Mouse (Mus musculus) embryonic facial prominence, embryonic 10.5 days (tissue): ENCODE results near the gene D630036H23Rik. TPM values are rescaled to one million over a fixed set of nuclear protein-coding genes. Genes with fewer than 3 reads are reported as not detected.
"Not testable (repeated sequence)": the region's sequence is repeated elsewhere in the genome, so short reads cannot be mapped to it uniquely, and the experiment has no call there.

ENCODE experiments used
- DNase-seq: peaks from one replicate; pipeline ENCODE4 v3.0.0-alpha.2; 2017; ENCODE audit warnings: low spot score
- H3K27ac ChIP-seq: fragments of 300-500 bp; sonication (generic); replicated peaks from 2 replicates; pipeline ENCODE4 v1.5.1; 2016; ENCODE audit warnings: mild to moderate bottlenecking
- H3K27me3 ChIP-seq: fragments of 300-500 bp; sonication (generic); replicated peaks from 2 replicates; pipeline ENCODE4 v1.6.1; 2016; ENCODE audit warnings: low read depth, mild to moderate bottlenecking; ENCODE audit not compliant: poor library complexity, severe bottlenecking
- H3K36me3 ChIP-seq: fragments of 300-500 bp; sonication (generic); replicated peaks from 2 replicates; pipeline ENCODE4 v1.6.1; 2016; ENCODE audit warnings: mild to moderate bottlenecking, moderate library complexity
- H3K4me1 ChIP-seq: fragments of 300-500 bp; sonication (generic); 2 replicates; pipeline ENCODE4 v1.6.1; 2016
- H3K4me3 ChIP-seq: fragments of 300-500 bp; sonication (generic); 2 replicates; pipeline ENCODE4 v1.5.1; 2016; ENCODE audit warnings: mild to moderate bottlenecking, moderate library complexity
- H3K9me3 ChIP-seq: fragments of 300-500 bp; sonication (generic); 2 replicates; pipeline ENCODE4 v1.6.1; 2016; ENCODE audit warnings: mild to moderate bottlenecking
- whole genome bisulfite sequencing: fragments of 180-500 bp; shearing (Covaris S2); methylation state at CpG from one replicate; pipeline ENCODE4 v1.1.7; 2016; 5-methylcytosine and 5-hydroxymethylcytosine counted together
- polyA plus RNA-seq: library from polyadenylated mRNA; unstranded; fragments of >200 nt; fragmentation: Nextera tagmentation; extraction: Ambion mirVana; gene quantifications from 2 replicates; pipeline ENCODE4 v1.2.1, GENCODE M21; 2016

Gene D630036H23Rik
- polyA plus RNA-seq: 0.64 and 0.68 TPM in 2 replicates

- peaks cover 42% of the 10 kb centered on the region for H3K4me1 ChIP-seq
- H3K36me3 ChIP-seq: no peaks in the 10 kb centered on the region
- peak; percentile 86 for DNase-seq
- H3K27ac ChIP-seq: peak within 1 kb of the TSS; percentile 99
- no peaks in the 10 kb centered on the region for H3K27me3 ChIP-seq
- WGBS: under 1% methylated on average over 64 of the region's 64 CpGs
- H3K4me3 ChIP-seq: peak within 1 kb of the TSS; percentile 80
- H3K9me3 ChIP-seq: no peaks in the 10 kb centered on the region
Measured at GRCm38 (mm10) chr12:36381441-36382340, at the start of gene D630036H23Rik, which contains the start of gene Ispd. Gene D630036H23Rik, minus strand, starts transcription at chr12:36382181. Gene Ispd, plus strand, starts transcription at chr12:36381450.

- H3K4me1 ChIP-seq: peaks cover 21% of the 10 kb centered on the region
- H3K9me3 ChIP-seq: no peaks in the 10 kb centered on the region
- H3K4me3 ChIP-seq: no peak overlapping the region
- WGBS: 51% methylated on average over 15 of the region's 15 CpGs
- DNase-seq: peak; percentile 44
- H3K27me3 ChIP-seq: no peaks in the 10 kb centered on the region
- H3K27ac ChIP-seq: no peak overlapping the region
- no peaks in the 10 kb centered on the region for H3K36me3 ChIP-seq
Measured at GRCm38 (mm10) chr12:36426163-36427045, 44.4 kb upstream of the D630036H23Rik start.

- H3K36me3 ChIP-seq: no peaks in the 10 kb centered on the region
- no peaks in the 10 kb centered on the region for H3K27me3 ChIP-seq
- no peak overlapping the region for H3K4me3 ChIP-seq
- no peaks in the 10 kb centered on the region for H3K9me3 ChIP-seq
- H3K27ac ChIP-seq: no peak overlapping the region
- 86% methylated on average over 7 of the region's 7 CpGs for WGBS
- DNase-seq: no peak
- peaks cover 21% of the 10 kb centered on the region for H3K4me1 ChIP-seq
Measured at GRCm38 (mm10) chr12:36425258-36425657, 43.3 kb upstream of the D630036H23Rik start.

GRCm38 (mm10) chr12:36423677-36424076 lies 41.7 kb upstream of the D630036H23Rik start:
- Histone ChIP-seq H3K9me3 (no peaks in the 10 kb centered on the region), H3K36me3 (no peaks in the 10 kb centered on the region), H3K4me1 (peaks cover 21% of the 10 kb centered on the region), H3K4me3 (no peak overlapping the region), H3K27me3 (no peaks in the 10 kb centered on the region), H3K27ac (0 out of 2 replicates have a peak overlapping the region, but pooled peaks have one; percentile 19)
- WGBS: 65% methylated on average over 10 of the region's 10 CpGs
- DNase-seq: peak; percentile 28

- H3K9me3 ChIP-seq: 0 out of 2 replicates have a peak, but pooled peaks cover 7% of the 10 kb centered on the region
- H3K4me3 ChIP-seq: no peak overlapping the region
- H3K36me3 ChIP-seq: no peaks in the 10 kb centered on the region
- no peak overlapping the region for H3K27ac ChIP-seq
- WGBS: 91% methylated on average over 2 of the region's 2 CpGs
- H3K4me1 ChIP-seq: no peaks in the 10 kb centered on the region
- no peak for DNase-seq
- H3K27me3 ChIP-seq: no peaks in the 10 kb centered on the region
Measured at GRCm38 (mm10) chr12:36395115-36395514, 13.1 kb upstream of the D630036H23Rik start.

- Histone ChIP-seq H3K27me3 (no peaks in the 10 kb centered on the region), H3K4me1 (peaks cover 20% of the 10 kb centered on the region; the same call in 1 of the 2 replicates), H3K4me3 (no peak overlapping the region), H3K9me3 (no peaks in the 10 kb centered on the region), H3K27ac (no peak overlapping the region), H3K36me3 (no peaks in the 10 kb centered on the region)
- WGBS: 93% methylated on average over 4 of the region's 4 CpGs
- DNase-seq: no peak
Measured at GRCm38 (mm10) chr12:36386991-36387390, 5.0 kb upstream of the D630036H23Rik start.

GRCm38 (mm10) chr12:36385386-36385785 lies 3.4 kb upstream of the D630036H23Rik start:
- DNase-seq: no peak
- H3K27me3 ChIP-seq: no peaks in the 10 kb centered on the region
- no peaks in the 10 kb centered on the region for H3K9me3 ChIP-seq
- H3K36me3 ChIP-seq: no peaks in the 10 kb centered on the region
- peaks cover 35% of the 10 kb centered on the region for H3K4me1 ChIP-seq
- WGBS: 44% methylated on average over 6 of the region's 6 CpGs
- no peak overlapping the region for H3K4me3 ChIP-seq
- 0 out of 2 replicates have a peak overlapping the region, but pooled peaks have one; percentile 19 for H3K27ac ChIP-seq

GRCm38 (mm10) chr12:36380806-36381205 lies 1.2 kb downstream of the D630036H23Rik start:
- Histone ChIP-seq H3K36me3 (no peaks in the 10 kb centered on the region), H3K4me1 (peaks cover 39% of the 10 kb centered on the region), H3K9me3 (no peaks in the 10 kb centered on the region), H3K27me3 (no peaks in the 10 kb centered on the region), H3K27ac (peak overlapping the region; percentile 99; the same call in 1 of the 2 replicates), H3K4me3 (peak overlapping the region; percentile 80; the same call in 1 of the 2 replicates)
- no peak for DNase-seq
- 66% methylated on average over 5 of the region's 5 CpGs for WGBS

GRCm38 (mm10) chr12:36380254-36380653 lies 1.7 kb downstream of the D630036H23Rik start:
- Histone ChIP-seq H3K36me3 (no peaks in the 10 kb centered on the region), H3K9me3 (no peaks in the 10 kb centered on the region), H3K4me1 (peaks cover 36% of the 10 kb centered on the region), H3K27me3 (no peaks in the 10 kb centered on the region), H3K27ac (no peak overlapping the region), H3K4me3 (no peak overlapping the region)
- DNase-seq: peak; percentile 30
- WGBS: 21% methylated on average over 3 of the region's 3 CpGs

GRCm38 (mm10) chr12:36376391-36376790 lies 5.6 kb downstream of the D630036H23Rik start:
- H3K4me3 ChIP-seq, H3K27ac ChIP-seq, DNase-seq, H3K36me3 ChIP-seq, H3K27me3 ChIP-seq, H3K9me3 ChIP-seq: not testable (repeated sequence)
- H3K4me1 ChIP-seq: peaks cover 17% of the 10 kb centered on the region
- 87% methylated on average over 3 of the region's 4 CpGs for WGBS

GRCm38 (mm10) chr12:36373237-36373998 lies 8.6 kb downstream of the D630036H23Rik start:
- no peak for DNase-seq
- H3K36me3 ChIP-seq: no peaks in the 10 kb centered on the region
- no peak overlapping the region for H3K4me3 ChIP-seq
- no peaks in the 10 kb centered on the region for H3K4me1 ChIP-seq
- no peaks in the 10 kb centered on the region for H3K27me3 ChIP-seq
- WGBS: 51% methylated on average over 4 of the region's 4 CpGs
- H3K27ac ChIP-seq: no peak overlapping the region
- no peaks in the 10 kb centered on the region for H3K9me3 ChIP-seq

- 89% methylated on average over 4 of the region's 4 CpGs for WGBS
- no peaks in the 10 kb centered on the region for H3K4me1 ChIP-seq
- no peak overlapping the region for H3K4me3 ChIP-seq
- DNase-seq: no peak
- no peaks in the 10 kb centered on the region for H3K36me3 ChIP-seq
- no peak overlapping the region for H3K27ac ChIP-seq
- no peaks in the 10 kb centered on the region for H3K27me3 ChIP-seq
- H3K9me3 ChIP-seq: no peaks in the 10 kb centered on the region
Measured at GRCm38 (mm10) chr12:36364013-36364412, 18.0 kb downstream of the D630036H23Rik start.
